Comparison of ENCODE assay signal across 17 mouse cellular contexts in genomic region chr2:92649154-92649801, GRCm38 (mm10). TPM values are rescaled to one million over a fixed set of nuclear protein-coding genes. Genes with fewer than 3 reads are reported as not detected.
DNase-seq lines count a peak whose midpoint lies in the region; ATAC-seq and TF ChIP-seq lines count a peak whose summit lies in the region.
"Had no signal": no experiment of that assay in that cellular context is flagged by ENCODE, and none has a peak within 500 bp of the region (broad histone marks: within the 10 kb centered on the region; RNA-seq: fewer than 3 reads in every experiment).

No protein-coding gene starts in this region.

- H3K36me3 ChIP-seq in G1E (replicated peaks), result no peaks in the 10 kb centered on the region
- H3K36me3 ChIP-seq: heart, embryonic 13.5 days; hindbrain, embryonic 12.5 days; intestine, embryonic 15.5 days had no signal

- H3K27me3 ChIP-seq in G1E (ENCODE audit: insufficient read depth, low read length), result peaks cover 2% of the 10 kb centered on the region; the same call in 1 of the 2 replicates
- H3K27me3 ChIP-seq: heart, embryonic 13.5 days; hindbrain, embryonic 12.5 days; intestine, embryonic 15.5 days had no signal

- peak; percentile 92 for ATAC-seq in G1E (ENCODE audit: extremely low read depth, insufficient number of reproducible peaks, low FRiP score, poor library complexity, severe bottlenecking)
- peak; percentile 90 for ATAC-seq in common myeloid progenitor, adult 5-6 weeks (replicated peaks; ENCODE audit: low read depth, poor library complexity, severe bottlenecking)
- ATAC-seq in megakaryocyte progenitor cell, adult 5-6 weeks (replicated peaks; ENCODE audit: poor library complexity), result peak; percentile 91
- ATAC-seq: intestine, embryonic 15.5 days had no signal

- no peaks in the 10 kb centered on the region for H3K9me3 ChIP-seq in G1E (replicated peaks)
- H3K9me3 ChIP-seq: heart, embryonic 13.5 days; hindbrain, embryonic 12.5 days; intestine, embryonic 15.5 days had no signal

- no peak overlapping the region for H3K4me3 ChIP-seq in G1E (ENCODE audit: low read depth, low read length)
- H3K4me3 ChIP-seq: erythroblast, embryonic 14.5 days; heart, embryonic 13.5 days; hindbrain, embryonic 12.5 days; intestine, embryonic 15.5 days had no signal

- TF ChIP-seq CTCF in G1E (IDR thresholded peaks at IDR 0.05; ENCODE audit: low read depth, low read length), result no peak

- DNase-seq in kidney, postnatal 4 days, result peak; percentile 8 to 25
- no peak for DNase-seq in kidney, adult 8-10 months
- no peak for DNase-seq in G1E (ENCODE audit: low spot score)
- DNase-seq in MN1 (ENCODE audit: low spot score), result no peak
- no peak for DNase-seq in right cerebral cortex, adult 18-20 months
- DNase-seq: adrenal gland, adult 2 months; cerebellum, adult 8-10 months; gastrocnemius, postnatal 14 days; lung, embryonic 14.5 days; right cerebral cortex, postnatal 25 days had no signal

- no peaks in the 10 kb centered on the region for H3K4me1 ChIP-seq in G1E (ENCODE audit: insufficient read depth, low read depth, low read length)

RNA-seq across cellular contexts. Expression of gene Chst1, which starts 49.8 kb away (rescaled TPM):
- total RNA-seq in G1E (2014; fragmentation: Nextera tagmentation) (2.3 and 3.4 TPM in 2 replicates), G1E (2017) (4.4 and 4.5 TPM in 2 replicates)
- 0.47 and 0.57 TPM in 2 replicates for polyA plus RNA-seq in G1E (2012)
- 0.64 and 1.7 TPM in 2 replicates for total RNA-seq in common myeloid progenitor, adult 5-6 weeks (2017)
- 0.12 and 0.22 TPM in 2 replicates for total RNA-seq in megakaryocyte progenitor cell, adult 5-6 weeks (2015)
- total RNA-seq in megakaryocyte progenitor cell, adult 5-6 weeks (2017), result 0.14 TPM in 1 of 2 replicates, not detected in the other
- total RNA-seq: CH12.LX had no signal
- polyA plus RNA-seq: erythroblast, embryonic 14.5 days had no signal

Comparison
In these comparisons a context has a peak if more than half of its experiments do, and no peak if none do; other contexts are left out.
1. DNase-seq: peak in kidney, postnatal 4 days (2 of 2); none in kidney, adult 8-10 months (0 of 2), G1E (single experiment), MN1 (single experiment) and right cerebral cortex, adult 18-20 months (single experiment).
2. Peak in every context shown above with its lines, with median percentiles within 50 percentile points of each other: ATAC-seq.